ENCODE assay signal across 8 mouse cellular contexts in genomic region chr6:83156259-83156684, GRCm38 (mm10). TPM values are rescaled to one million over a fixed set of nuclear protein-coding genes. Genes with fewer than 3 reads are reported as not detected.
DNase-seq lines count a peak whose midpoint lies in the region; ATAC-seq and TF ChIP-seq lines count a peak whose summit lies in the region.

Gene Wdr54 (minus strand): TSS chr6:83156397.
Gene 1700003E16Rik (plus strand): TSS chr6:83156404.

- 0 out of 2 replicates have a peak, but pooled peaks cover 12% of the 10 kb centered on the region for H3K36me3 ChIP-seq in forebrain, postnatal 0 days (ENCODE audit: insufficient read depth)
- no peaks in the 10 kb centered on the region for H3K36me3 ChIP-seq in hindbrain, embryonic 15.5 days

- H3K4me1 ChIP-seq in forebrain, postnatal 0 days (ENCODE audit: insufficient read depth), result 0 out of 2 replicates have a peak, but pooled peaks cover 8% of the 10 kb centered on the region
- peaks cover 16% of the 10 kb centered on the region for H3K4me1 ChIP-seq in hindbrain, embryonic 15.5 days (replicated peaks)

- peak within 1 kb of the TSS; percentile 57 for H3K9ac ChIP-seq in forebrain, postnatal 0 days
- peak within 1 kb of the TSS; percentile 52 for H3K9ac ChIP-seq in hindbrain, embryonic 15.5 days

- H3K27ac ChIP-seq in forebrain, postnatal 0 days (ENCODE audit: low read depth, low read length), result 0 out of 2 replicates have a peak within 1 kb of the TSS, but pooled peaks have one; percentile 58
- H3K27ac ChIP-seq in hindbrain, embryonic 15.5 days (replicated peaks), result 0 out of 2 replicates have a peak within 1 kb of the TSS, but pooled peaks have one; percentile 2

- peak within 1 kb of the TSS; percentile 58 for H3K4me3 ChIP-seq in forebrain, postnatal 0 days (ENCODE audit: low read depth, low read length)
- peak within 1 kb of the TSS; percentile 50 for H3K4me3 ChIP-seq in hindbrain, embryonic 15.5 days

- H3K27me3 ChIP-seq in forebrain, postnatal 0 days (ENCODE audit: insufficient read depth, low read length), result peaks cover 8% of the 10 kb centered on the region; the same call in 1 of the 2 replicates
- peaks cover 15% of the 10 kb centered on the region for H3K27me3 ChIP-seq in hindbrain, embryonic 15.5 days

- H3K9me3 ChIP-seq in forebrain, postnatal 0 days (ENCODE audit: low read length), result no peaks in the 10 kb centered on the region
- no peaks in the 10 kb centered on the region for H3K9me3 ChIP-seq in hindbrain, embryonic 15.5 days

- 1% methylated on average over 32 of the region's 32 CpGs for WGBS in forebrain, postnatal 0 days
- WGBS in hindbrain, embryonic 15.5 days, result 2% methylated on average over 32 of the region's 32 CpGs

- no peak for TF ChIP-seq CTCF in forebrain, postnatal 0 days (IDR thresholded peaks at IDR 0.05; ENCODE audit: low read depth)

- DNase-seq in heart, adult 11 months, result peak; percentile 96
- DNase-seq in heart, adult 8-10 months (ENCODE audit: low spot score), result no peak
- DNase-seq in cerebellum, adult 18-20 months, result peak; percentile 76 to 77
- DNase-seq in forebrain, postnatal 0 days, result peak; percentile 90
- peak; percentile 84 to 86 for DNase-seq in left cerebral cortex, postnatal 25 days (ENCODE audit: low spot score in 2 of 2)
- peak; percentile 77 for DNase-seq in right cerebral cortex, postnatal 4 days

- intact Hi-C loops in left cerebral cortex, postnatal 25 days (cut with DNase I), result no loop called here

- peak; percentile 98 for ATAC-seq in forebrain, postnatal 0 days
- peak; percentile 93 for ATAC-seq in hindbrain, embryonic 15.5 days (ENCODE audit: low FRiP score, low read depth)
- ATAC-seq in megakaryocyte progenitor cell, adult 5-6 weeks (replicated peaks; ENCODE audit: poor library complexity), result peak; percentile 87

- H3K4me2 ChIP-seq in forebrain, postnatal 0 days (ENCODE audit: low read depth), result peak within 1 kb of the TSS; percentile 78
- peak within 1 kb of the TSS; percentile 85 for H3K4me2 ChIP-seq in hindbrain, embryonic 15.5 days

RNA-seq across cellular contexts. Expression of gene Wdr54, which starts in this region (rescaled TPM):
- 1 to 10 TPM; 2.1 to 2.6 (median 2.4) TPM for total RNA-seq in heart, adult 8-10 months (2022)
- total RNA-seq in forebrain, postnatal 0 days (2014; rRNA removed), result 11.1 and 13.4 TPM in 2 replicates
- polyA plus RNA-seq in forebrain, postnatal 0 days (2015; fragmentation: Nextera tagmentation; extraction: Ambion mirVana), result 19.7 and 24.1 TPM in 2 replicates
- polyA plus RNA-seq in hindbrain, embryonic 15.5 days (2015; fragmentation: Nextera tagmentation; extraction: Ambion mirVana), result 17.8 and 19.3 TPM in 2 replicates
- 10 to 100 TPM; 28.8 to 29.1 TPM for total RNA-seq in left cerebral cortex, postnatal 25 days (2021)
- total RNA-seq in megakaryocyte progenitor cell, adult 5-6 weeks (2015), result 0.57 TPM in 1 of 2 replicates, not detected in the other
- total RNA-seq in megakaryocyte progenitor cell, adult 5-6 weeks (2017), result under 0.01 and 0.14 TPM in 2 replicates

RNA-seq across cellular contexts. Expression of gene 1700003E16Rik, which starts in this region (rescaled TPM):
- total RNA-seq in heart, adult 8-10 months (2022), result under 1 TPM; 0.16 to 0.41 (median 0.18) TPM
- 17.0 and 17.5 TPM in 2 replicates for total RNA-seq in forebrain, postnatal 0 days (2014; rRNA removed)
- 13.9 and 18.3 TPM in 2 replicates for polyA plus RNA-seq in forebrain, postnatal 0 days (2015; fragmentation: Nextera tagmentation; extraction: Ambion mirVana)
- polyA plus RNA-seq in hindbrain, embryonic 15.5 days (2015; fragmentation: Nextera tagmentation; extraction: Ambion mirVana), result 9.7 and 9.8 TPM in 2 replicates
- 10 to 100 TPM; 28.8 to 30.2 TPM for total RNA-seq in left cerebral cortex, postnatal 25 days (2021)
- total RNA-seq in megakaryocyte progenitor cell, adult 5-6 weeks (2015), result not detected in 2 replicates
- not detected in 2 replicates for total RNA-seq in megakaryocyte progenitor cell, adult 5-6 weeks (2017)

Comparison
In these comparisons a context has a peak if more than half of its experiments do, and no peak if none do; other contexts are left out.
1. RNA of gene 1700003E16Rik (total RNA-seq): 28.8 to 30.2 TPM in left cerebral cortex, postnatal 25 days and 17.0 to 17.5 TPM in forebrain, postnatal 0 days; 0.16 to 0.41 TPM in heart, adult 8-10 months and not detected in megakaryocyte progenitor cell, adult 5-6 weeks; every median in the first group is over 10 times any median in the second.
2. Peak in ATAC-seq in megakaryocyte progenitor cell, adult 5-6 weeks; RNA of the genes that start here not detected or under 1 TPM.
3. Peak in every context shown above with its lines, with median percentiles within 50 percentile points of each other: ATAC-seq.